Mouse (Mus musculus) brain, embryonic 14.5 days (tissue): ENCODE data around the gene Polr3c.

Experiments used
- CTCF ChIP-seq: fragments of 200-500 bp; IDR thresholded peaks from 2 replicates; pipeline ENCODE4 v1.5.1; 2012; ENCODE audit warnings: inconsistent platforms, mild to moderate bottlenecking, moderate library complexity, borderline replicate concordance; ENCODE audit not compliant: insufficient read depth, insufficient read length; ENCODE audit errors: extremely low read depth
- POLR2A ChIP-seq: fragments of 200-500 bp; IDR thresholded peaks from 2 replicates; pipeline ENCODE4 v1.6.1; 2012; ENCODE audit warnings: mild to moderate bottlenecking, inconsistent platforms, borderline replicate concordance; ENCODE audit not compliant: poor library complexity, insufficient read depth, insufficient read length, severe bottlenecking; ENCODE audit errors: extremely low read depth

GRCm38 (mm10) chr3:96729403-96729784 is 2.0 kb upstream of the Polr3c start:
- TF ChIP-seq CTCF (no peak), POLR2A (no peak)
